Mouse (Mus musculus) testis, adult 2 months (tissue): ENCODE measurements around the gene Naa80. TPM values are rescaled to one million over a fixed set of nuclear protein-coding genes. Genes with fewer than 3 reads are reported as not detected.
"Not testable (repeated sequence)": the region's sequence is repeated elsewhere in the genome, so short reads cannot be mapped to it uniquely, and the experiment has no call there.

Experiments
- H3K27ac ChIP-seq: fragments of 200-500 bp; 2 replicates; pipeline ENCODE4 v1.5.1; 2012; ENCODE audit warnings: low read depth, low read length; ENCODE audit not compliant: control insufficient read depth, insufficient read depth
- H3K27me3 ChIP-seq: fragments of 200-500 bp; 2 replicates; pipeline ENCODE4 v1.6.1; 2012; ENCODE audit warnings: mild to moderate bottlenecking, low read length, moderate library complexity; ENCODE audit not compliant: control insufficient read depth, insufficient read depth
- H3K36me3 ChIP-seq: fragments of 200-500 bp; 2 replicates; pipeline ENCODE4 v1.6.1; 2012; ENCODE audit warnings: mild to moderate bottlenecking, low read length; ENCODE audit not compliant: control insufficient read depth, insufficient read depth
- H3K4me1 ChIP-seq: fragments of 200-500 bp; 2 replicates; pipeline ENCODE4 v1.6.1; 2012; ENCODE audit warnings: low read length; ENCODE audit not compliant: control insufficient read depth, insufficient read depth
- H3K4me3 ChIP-seq: fragments of 200-500 bp; 2 replicates; pipeline ENCODE4 v1.5.1; 2012; ENCODE audit warnings: low read depth, mild to moderate bottlenecking, low read length, moderate library complexity, mixed read lengths; ENCODE audit not compliant: control insufficient read depth
- CTCF ChIP-seq: fragments of 200-500 bp; IDR thresholded peaks from 2 replicates; pipeline ENCODE4 v1.5.1; 2012; ENCODE audit warnings: low read depth, mild to moderate bottlenecking, inconsistent platforms, low read length, moderate library complexity; ENCODE audit not compliant: control insufficient read depth, insufficient read depth, insufficient replicate concordance
- POLR2A ChIP-seq: fragments of 200-500 bp; IDR thresholded peaks from 2 replicates; pipeline ENCODE4 v1.6.1; 2012; ENCODE audit warnings: low read depth, mild to moderate bottlenecking, inconsistent platforms, low read length, moderate library complexity; ENCODE audit not compliant: control insufficient read depth
- polyA plus RNA-seq: library from polyadenylated mRNA; depleted of rRNA; stranded (reverse); fragments of >200 nt; gene quantifications from 2 replicates; pipeline ENCODE4 v1.2.3, GENCODE M21; 2012

Gene Naa80
- polyA plus RNA-seq, 1 experiment = 136 TPM

GRCm38 (mm10) chr9:107568331-107569261 is 10.1 kb upstream of the Naa80 start:
- peaks cover 28% of the 10 kb centered on the region for H3K4me1 ChIP-seq
- H3K27ac ChIP-seq = peak overlapping the region; percentile 91
- no peaks in the 10 kb centered on the region for H3K27me3 ChIP-seq
- 0 out of 2 replicates have a peak, but pooled peaks have one; percentile 21 for TF ChIP-seq POLR2A
- no peak for TF ChIP-seq CTCF
- peak overlapping the region; percentile 93 for H3K4me3 ChIP-seq
- H3K36me3 ChIP-seq = no peaks in the 10 kb centered on the region

- peaks cover 23% of the 10 kb centered on the region for H3K4me1 ChIP-seq
- TF ChIP-seq POLR2A (no peak), CTCF (no peak)
- H3K4me3 ChIP-seq = peak overlapping the region; percentile 93
- H3K27me3 ChIP-seq = no peaks in the 10 kb centered on the region
- H3K36me3 ChIP-seq = no peaks in the 10 kb centered on the region
- H3K27ac ChIP-seq = peak overlapping the region; percentile 91
Observed at GRCm38 (mm10) chr9:107569270-107569669, 9.4 kb upstream of the Naa80 start.

- Histone ChIP-seq H3K4me3 (no peak overlapping the region), H3K4me1 (peaks cover 23% of the 10 kb centered on the region), H3K27ac (no peak overlapping the region), H3K27me3 (no peaks in the 10 kb centered on the region), H3K36me3 (no peaks in the 10 kb centered on the region)
- no peak for TF ChIP-seq CTCF
- no peak for TF ChIP-seq POLR2A
Observed at GRCm38 (mm10) chr9:107570016-107570415, 8.7 kb upstream of the Naa80 start.

- H3K27me3 ChIP-seq = no peaks in the 10 kb centered on the region
- TF ChIP-seq CTCF (no peak), POLR2A (no peak)
- no peak overlapping the region for H3K27ac ChIP-seq
- H3K36me3 ChIP-seq = no peaks in the 10 kb centered on the region
- H3K4me1 ChIP-seq = peaks cover 23% of the 10 kb centered on the region
- H3K4me3 ChIP-seq = no peak overlapping the region
Observed at GRCm38 (mm10) chr9:107570845-107571244, 7.8 kb upstream of the Naa80 start.

- TF ChIP-seq POLR2A (no peak), CTCF (no peak)
- Histone ChIP-seq H3K36me3 (no peaks in the 10 kb centered on the region), H3K4me1 (peaks cover 24% of the 10 kb centered on the region), H3K27me3 (no peaks in the 10 kb centered on the region), H3K4me3 (no peak overlapping the region), H3K27ac (no peak overlapping the region)
Observed at GRCm38 (mm10) chr9:107571534-107572326, 7.0 kb upstream of the Naa80 start.

- no peaks in the 10 kb centered on the region for H3K36me3 ChIP-seq
- no peak overlapping the region for H3K4me3 ChIP-seq
- H3K27ac ChIP-seq = no peak overlapping the region
- no peaks in the 10 kb centered on the region for H3K27me3 ChIP-seq
- peaks cover 23% of the 10 kb centered on the region for H3K4me1 ChIP-seq
- no peak for TF ChIP-seq POLR2A
- no peak for TF ChIP-seq CTCF
Observed at GRCm38 (mm10) chr9:107572327-107572662, 6.4 kb upstream of the Naa80 start.

- H3K4me1 ChIP-seq = peaks cover 12% of the 10 kb centered on the region
- not testable (repeated sequence) for H3K36me3 ChIP-seq, H3K4me3 ChIP-seq, H3K27me3 ChIP-seq, H3K27ac ChIP-seq
Observed at GRCm38 (mm10) chr9:107573774-107574173, 4.9 kb upstream of the Naa80 start.
